ENCODE assay signal across 9 mouse cellular contexts in genomic region chr6:127251671-127251985, GRCm38 (mm10).
A peak's percentile ranks its signal among the peaks of the same experiment; 100 is the strongest.
DNase-seq lines count a peak whose midpoint lies in the region; ATAC-seq lines count a peak whose summit lies in the region.
"Had no signal": no experiment of that assay in that cellular context is flagged by ENCODE, and none has a peak within 500 bp of the region (broad histone marks: within the 10 kb centered on the region; RNA-seq: fewer than 3 reads in every experiment).

No protein-coding gene starts in this region.

- H3K4me1 ChIP-seq in liver, embryonic 11.5 days (replicated peaks; ENCODE audit: control insufficient read depth, insufficient read depth, low read length) = peaks cover 5% of the 10 kb centered on the region; the same call in 1 of the 2 replicates
- H3K4me1 ChIP-seq in hindbrain, embryonic 15.5 days (replicated peaks) = peaks cover 11% of the 10 kb centered on the region

- no peak overlapping the region for H3K9ac ChIP-seq in liver, embryonic 11.5 days (ENCODE audit: low read depth, low read length)
- H3K9ac ChIP-seq in hindbrain, embryonic 15.5 days = no peak overlapping the region
- H3K9ac ChIP-seq: liver, embryonic 15.5 days had no signal

- WGBS in liver, embryonic 11.5 days = 9% methylated on average over 5 of the region's 5 CpGs
- WGBS in hindbrain, embryonic 15.5 days = 10% methylated on average over 5 of the region's 5 CpGs

- no peak for DNase-seq in liver, embryonic 11.5 days (ENCODE audit: low spot score)
- no peak for DNase-seq in liver
- peak; percentile 45 to 61 for DNase-seq in kidney, postnatal 4 days
- peak; percentile 21 for DNase-seq in retina, postnatal 1 day
- DNase-seq in cerebellum, adult 11 months = no peak
- no peak for DNase-seq in ovary, adult 18-20 months (ENCODE audit: low spot score)
- DNase-seq in layer of hippocampus, adult 18-20 months (ENCODE audit: low spot score in 2 of 2) = no peak

- H3K36me3 ChIP-seq in liver, embryonic 11.5 days (ENCODE audit: control insufficient read depth, insufficient read depth, low read length) = no peaks in the 10 kb centered on the region
- no peaks in the 10 kb centered on the region for H3K36me3 ChIP-seq in hindbrain, embryonic 15.5 days
- H3K36me3 ChIP-seq: liver, embryonic 15.5 days had no signal

- ATAC-seq in liver, embryonic 11.5 days (replicated peaks; ENCODE audit: low FRiP score) = no peak
- ATAC-seq in hindbrain, embryonic 15.5 days (ENCODE audit: low FRiP score, low read depth) = no peak

- H3K4me3 ChIP-seq in liver, embryonic 11.5 days (ENCODE audit: low read depth, low read length) = no peak overlapping the region
- H3K4me3 ChIP-seq in hindbrain, embryonic 15.5 days = no peak overlapping the region
- H3K4me3 ChIP-seq: liver, embryonic 15.5 days had no signal

- no peaks in the 10 kb centered on the region for H3K9me3 ChIP-seq in liver, embryonic 11.5 days (ENCODE audit: control insufficient read depth, low read length)
- H3K9me3 ChIP-seq in hindbrain, embryonic 15.5 days = no peaks in the 10 kb centered on the region
- H3K9me3 ChIP-seq: liver, embryonic 15.5 days had no signal

- H3K27ac ChIP-seq in liver, embryonic 11.5 days (ENCODE audit: low read depth, low read length) = peak overlapping the region; percentile 1; the same call in 1 of the 2 replicates
- H3K27ac ChIP-seq in hindbrain, embryonic 15.5 days (replicated peaks) = no peak overlapping the region
- H3K27ac ChIP-seq: liver, embryonic 15.5 days had no signal

- no peaks in the 10 kb centered on the region for H3K27me3 ChIP-seq in liver, embryonic 11.5 days (replicated peaks; ENCODE audit: control insufficient read depth, insufficient read depth, low read length)
- H3K27me3 ChIP-seq in hindbrain, embryonic 15.5 days = no peaks in the 10 kb centered on the region

- no peak overlapping the region for H3K4me2 ChIP-seq in liver, embryonic 11.5 days
- peak overlapping the region; percentile 17; the same call in 1 of the 2 replicates for H3K4me2 ChIP-seq in hindbrain, embryonic 15.5 days
- H3K4me2 ChIP-seq: liver, embryonic 15.5 days had no signal

Comparison
In these comparisons a context has a peak if more than half of its experiments do, and no peak if none do; other contexts are left out.
1. DNase-seq: peak in kidney, postnatal 4 days (2 of 2) and retina, postnatal 1 day (single experiment); none in liver, embryonic 11.5 days (single experiment), liver (single experiment), cerebellum, adult 11 months (single experiment), ovary, adult 18-20 months (single experiment) and layer of hippocampus, adult 18-20 months (0 of 2).